Mouse (Mus musculus): ENCODE data around the gene Cep112.

GRCm38 (mm10) chr11:108805947-108806346 lies 381.0 kb downstream of the Cep112 start:
- TF ChIP-seq TCF12 (IDR thresholded peaks at IDR 0.05; ENCODE audit: insufficient read depth, poor library complexity, severe bottlenecking) (no peak), POLR2AphosphoS2 (IDR thresholded peaks at IDR 0.05; ENCODE audit: insufficient read length, low read depth) (no peak), POLR2A (IDR thresholded peaks at IDR 0.05; ENCODE audit: insufficient read length, low read depth) (no peak), E2F4 (IDR thresholded peaks at IDR 0.05; ENCODE audit: insufficient read depth) (no peak), MYOG (IDR thresholded peaks at IDR 0.05; ENCODE audit: control insufficient read depth in 1 of 3, insufficient read depth in 1 of 3, insufficient read length in 2 of 3, low read depth in 2 of 3) (no peak), MAX (IDR thresholded peaks at IDR 0.05; ENCODE audit: low read depth) (no peak), USF1 (IDR thresholded peaks at IDR 0.05; ENCODE audit: low read depth) (no peak), SRF (IDR thresholded peaks at IDR 0.05; ENCODE audit: control insufficient read depth, insufficient read length, low read depth) (no peak), CEBPB (IDR thresholded peaks at IDR 0.05; ENCODE audit: insufficient read depth, poor library complexity, severe bottlenecking) (no peak), TCF3 (IDR thresholded peaks at IDR 0.05; ENCODE audit: insufficient read length, low read depth) (no peak), MYOD1 (IDR thresholded peaks at IDR 0.05; ENCODE audit: control insufficient read depth in 1 of 3, insufficient read length in 2 of 3, low read depth in 2 of 3) (no peak), REST (IDR thresholded peaks at IDR 0.05; ENCODE audit: insufficient read depth, insufficient read length) (no peak)
